Mouse (Mus musculus): ENCODE results near the gene Slc25a42. TPM values are rescaled to one million over a fixed set of nuclear protein-coding genes. Genes with fewer than 3 reads are reported as not detected.

Slc25a42 gene
- polyA plus RNA-seq, 1 experiment, result 20.1 TPM

GRCm38 (mm10) chr8:70193238-70193637 lies 18.9 kb downstream of the Slc25a42 start:
- TF ChIP-seq GATA1 (IDR thresholded peaks at IDR 0.05; ENCODE audit: low read length), result no peak

- no peak for TF ChIP-seq GATA1 (IDR thresholded peaks at IDR 0.05; ENCODE audit: low read length)
Observed at GRCm38 (mm10) chr8:70188707-70189106, 23.4 kb downstream of the Slc25a42 start.

- TF ChIP-seq GATA1 (IDR thresholded peaks at IDR 0.05; ENCODE audit: low read length), result no peak
Observed at GRCm38 (mm10) chr8:70183194-70183593, 28.9 kb downstream of the Slc25a42 start.

GRCm38 (mm10) chr8:70181903-70182252 lies 30.2 kb downstream of the Slc25a42 start:
- no peak for TF ChIP-seq GATA1 (IDR thresholded peaks at IDR 0.05; ENCODE audit: low read length)

GRCm38 (mm10) chr8:70181212-70181902 lies 30.7 kb downstream of the Slc25a42 start:
- no peak for TF ChIP-seq GATA1 (IDR thresholded peaks at IDR 0.05; ENCODE audit: low read length)

GRCm38 (mm10) chr8:70179082-70179481 lies 33.0 kb downstream of the Slc25a42 start:
- TF ChIP-seq GATA1 (IDR thresholded peaks at IDR 0.05; ENCODE audit: low read length), result no peak

- TF ChIP-seq GATA1 (IDR thresholded peaks at IDR 0.05; ENCODE audit: low read length), result no peak
Observed at GRCm38 (mm10) chr8:70178231-70178630, 33.9 kb downstream of the Slc25a42 start.

- TF ChIP-seq GATA1 (IDR thresholded peaks at IDR 0.05; ENCODE audit: low read length), result no peak
Observed at GRCm38 (mm10) chr8:70174079-70174478, 38.0 kb downstream of the Slc25a42 start.

GRCm38 (mm10) chr8:70173320-70173719 lies 38.8 kb downstream of the Slc25a42 start:
- no peak for TF ChIP-seq GATA1 (IDR thresholded peaks at IDR 0.05; ENCODE audit: low read length)

GRCm38 (mm10) chr8:70172043-70172681 lies 39.9 kb downstream of the Slc25a42 start, which contains the start of gene Tmem161a:
Gene Tmem161a, plus strand, starts transcription at chr8:70172356.
- no peak for TF ChIP-seq GATA1 (IDR thresholded peaks at IDR 0.05; ENCODE audit: low read length)

GRCm38 (mm10) chr8:70171240-70171639 lies 40.9 kb downstream of the Slc25a42 start:
- TF ChIP-seq GATA1 (IDR thresholded peaks at IDR 0.05; ENCODE audit: low read length), result no peak

- TF ChIP-seq GATA1 (IDR thresholded peaks at IDR 0.05; ENCODE audit: low read length), result no peak
Observed at GRCm38 (mm10) chr8:70170748-70171147, 41.4 kb downstream of the Slc25a42 start.

- no peak for TF ChIP-seq GATA1 (IDR thresholded peaks at IDR 0.05; ENCODE audit: low read length)
Observed at GRCm38 (mm10) chr8:70170116-70170515, 42.0 kb downstream of the Slc25a42 start.

- no peak for TF ChIP-seq GATA1 (IDR thresholded peaks at IDR 0.05; ENCODE audit: low read length)
Observed at GRCm38 (mm10) chr8:70166504-70167110, 45.5 kb downstream of the Slc25a42 start.

- no peak for TF ChIP-seq GATA1 (IDR thresholded peaks at IDR 0.05; ENCODE audit: low read length)
Observed at GRCm38 (mm10) chr8:70163316-70163715, 48.8 kb downstream of the Slc25a42 start.

GRCm38 (mm10) chr8:70160015-70160414 lies 52.1 kb downstream of the Slc25a42 start:
- no peak for TF ChIP-seq GATA1 (IDR thresholded peaks at IDR 0.05; ENCODE audit: low read length)

GRCm38 (mm10) chr8:70159211-70159610 lies 52.9 kb downstream of the Slc25a42 start:
- no peak for TF ChIP-seq GATA1 (IDR thresholded peaks at IDR 0.05; ENCODE audit: low read length)
